9 mouse cellular contexts compared by ENCODE assay signal in genomic region chr4:149711955-149712354, GRCm38 (mm10). TPM values are rescaled to one million over a fixed set of nuclear protein-coding genes. Genes with fewer than 3 reads are reported as not detected.
DNase-seq lines count a peak whose midpoint lies in the region; ATAC-seq and TF ChIP-seq lines count a peak whose summit lies in the region.
"Had no signal": no experiment of that assay in that cellular context is flagged by ENCODE, and none has a peak within 500 bp of the region (broad histone marks: within the 10 kb centered on the region; RNA-seq: fewer than 3 reads in every experiment).

No protein-coding gene starts in this region.

- peak; percentile 59 for DNase-seq in gastrocnemius, adult 2 months
- DNase-seq in gastrocnemius, postnatal 14 days, result no peak
- peak; percentile 45 for DNase-seq in urinary bladder, postnatal 14 days (ENCODE audit: low spot score)
- DNase-seq in urinary bladder, postnatal 36 days (ENCODE audit: low spot score in 2 of 2), result no peak
- DNase-seq in hindbrain, postnatal 0 days (ENCODE audit: low spot score), result peak; percentile 56
- DNase-seq in lung, postnatal 25 days (ENCODE audit: low spot score), result peak; percentile 18
- peak; percentile 43 for DNase-seq in thymus, postnatal 0 days (ENCODE audit: low spot score)
- no peak for DNase-seq in right cerebral cortex, postnatal 36 days (ENCODE audit: low spot score in 2 of 2)

- 0 out of 2 replicates have a peak, but pooled peaks have one; percentile 16 for ATAC-seq in hindbrain, postnatal 0 days
- ATAC-seq: Patski had no signal

- H3K4me1 ChIP-seq in hindbrain, postnatal 0 days (ENCODE audit: insufficient read depth, low read length), result no peaks in the 10 kb centered on the region

- H3K27me3 ChIP-seq in hindbrain, postnatal 0 days (ENCODE audit: insufficient read depth, low read length), result no peaks in the 10 kb centered on the region
- H3K27me3 ChIP-seq: Patski had no signal

- H3K36me3 ChIP-seq in hindbrain, postnatal 0 days (ENCODE audit: insufficient read depth, low read length), result peaks cover 18% of the 10 kb centered on the region

- no peak overlapping the region for H3K9ac ChIP-seq in hindbrain, postnatal 0 days (replicated peaks; ENCODE audit: low read length)

- H3K4me2 ChIP-seq in hindbrain, postnatal 0 days (ENCODE audit: low read depth, low read length), result no peak overlapping the region

- H3K27ac ChIP-seq in gastrocnemius, adult 2 months, result no peak overlapping the region
- no peak overlapping the region for H3K27ac ChIP-seq in hindbrain, postnatal 0 days

- WGBS in hindbrain, postnatal 0 days, result 22% methylated on average over 7 of the region's 7 CpGs

- H3K4me3 ChIP-seq in gastrocnemius, adult 2 months, result no peak overlapping the region
- no peak overlapping the region for H3K4me3 ChIP-seq in hindbrain, postnatal 0 days (ENCODE audit: low read length)

- peak; percentile 83 for TF ChIP-seq CTCF in gastrocnemius, adult 2 months (IDR thresholded peaks at IDR 0.05)
- peak; percentile 80 for TF ChIP-seq CTCF in hindbrain, postnatal 0 days (IDR thresholded peaks at IDR 0.05; ENCODE audit: low read depth)

- intact Hi-C loops in gastrocnemius, adult 2 months (cut with DNase I), result no loop called here
- intact Hi-C loops in gastrocnemius, postnatal 14 days (cut with DNase I; ENCODE audit: low total_unique reads), result loop anchor here (2.0 kb wide), 1 partner anchor 53 kb away; no protein-coding TSS in a partner anchor

- H3K9me3 ChIP-seq in hindbrain, postnatal 0 days (ENCODE audit: low read length), result no peaks in the 10 kb centered on the region

RNA-seq across cellular contexts. Expression of gene Pik3cd, which starts 9.6 kb away (rescaled TPM):
- total RNA-seq in gastrocnemius, adult 2 months (2021), result 1 to 10 TPM; 8.9 to 9.1 TPM
- total RNA-seq in gastrocnemius, postnatal 14 days (2021), result 10 to 100 TPM; 10.1 to 12.6 TPM
- 17.4 and 20.8 TPM in 2 replicates for total RNA-seq in hindbrain, postnatal 0 days (2014; rRNA removed)
- polyA plus RNA-seq in hindbrain, postnatal 0 days (2015; fragmentation: Nextera tagmentation; extraction: Ambion mirVana), result 9.2 and 10.1 TPM in 2 replicates
- 27.5 and 31.2 TPM in 2 replicates for polyA plus RNA-seq in thymus, postnatal 0 days (2015; fragmentation: Nextera tagmentation; extraction: Ambion mirVana)

RNA-seq across cellular contexts. Expression of gene Tmem201, which starts 25.9 kb away (rescaled TPM):
- 10 to 100 TPM; 37.2 to 51.0 TPM for total RNA-seq in gastrocnemius, adult 2 months (2021)
- total RNA-seq in gastrocnemius, postnatal 14 days (2021), result 10 to 100 TPM; 37.3 to 40.4 TPM
- total RNA-seq in hindbrain, postnatal 0 days (2014; rRNA removed), result 69.8 and 80.2 TPM in 2 replicates
- polyA plus RNA-seq in hindbrain, postnatal 0 days (2015; fragmentation: Nextera tagmentation; extraction: Ambion mirVana), result 41.2 and 44.7 TPM in 2 replicates
- 11.5 and 11.7 TPM in 2 replicates for polyA plus RNA-seq in thymus, postnatal 0 days (2015; fragmentation: Nextera tagmentation; extraction: Ambion mirVana)

Comparison
In these comparisons a context has a peak if more than half of its experiments do, and no peak if none do; other contexts are left out.
1. DNase-seq: peak in gastrocnemius, adult 2 months (single experiment), urinary bladder, postnatal 14 days (single experiment), hindbrain, postnatal 0 days (single experiment), lung, postnatal 25 days (single experiment) and thymus, postnatal 0 days (single experiment); none in gastrocnemius, postnatal 14 days (single experiment), urinary bladder, postnatal 36 days (0 of 2) and right cerebral cortex, postnatal 36 days (0 of 2).